Mouse (Mus musculus): ENCODE results near the gene Urod.

The Urod gene

DNA sequence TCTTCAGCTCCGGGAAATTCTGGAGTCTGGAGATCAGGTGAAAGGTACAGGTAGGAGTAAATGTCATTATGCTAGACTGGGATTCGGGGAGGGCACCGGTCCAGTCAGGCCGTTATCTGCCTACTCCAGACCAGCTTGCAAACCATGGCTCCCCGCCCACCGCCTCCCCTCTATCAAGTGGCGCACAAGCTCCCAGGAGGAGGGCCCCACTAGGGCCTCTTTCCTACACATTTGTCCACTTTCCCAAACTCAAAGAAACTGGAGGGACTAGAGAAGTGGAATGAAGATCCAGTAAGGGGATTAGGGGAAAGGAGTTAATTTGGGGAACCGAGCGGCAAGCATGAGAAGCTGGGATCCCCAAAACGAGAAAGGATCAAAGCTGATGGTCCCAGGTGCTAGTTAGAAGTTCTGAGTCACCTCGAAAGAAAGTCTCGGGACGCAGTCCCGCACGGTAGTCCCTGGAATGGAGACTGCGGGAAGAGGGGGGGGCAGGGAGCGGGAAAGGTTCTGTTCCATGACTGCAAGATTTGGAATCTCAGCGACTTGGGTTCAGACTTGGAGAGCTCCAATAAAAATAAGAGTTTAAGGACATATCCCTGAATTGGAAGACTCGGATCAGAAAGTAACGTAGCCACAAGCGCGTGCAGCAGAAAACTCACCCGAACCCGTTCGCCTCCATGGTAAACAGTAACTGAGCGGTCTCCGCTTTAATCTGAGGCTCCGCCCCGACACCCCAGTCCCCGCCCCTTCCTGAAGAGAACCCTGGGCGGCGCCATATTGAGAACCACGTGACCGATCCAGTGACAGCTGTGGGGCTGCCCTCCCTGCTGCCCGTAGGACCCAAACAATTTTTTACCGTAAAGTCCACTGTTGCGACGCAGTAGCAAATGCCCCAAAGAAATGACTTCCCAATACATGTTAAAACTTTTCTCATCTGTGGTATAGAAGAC lies at the start of gene Urod:
Gene Urod (minus strand): TSS at position 742 of the 950 bp plus-strand sequence.
- in situ Hi-C loops (cut with MseI, MboI): loop anchor here (5.0 kb wide), 2 partner anchors 162 to 167 kb away; no protein-coding TSS in a partner anchor

- in situ Hi-C loops (cut with MseI, MboI): no loop called here
Observed at GRCm38 (mm10) chr4:117041283-117041721, 47.1 kb upstream of the Urod start.

DNA sequence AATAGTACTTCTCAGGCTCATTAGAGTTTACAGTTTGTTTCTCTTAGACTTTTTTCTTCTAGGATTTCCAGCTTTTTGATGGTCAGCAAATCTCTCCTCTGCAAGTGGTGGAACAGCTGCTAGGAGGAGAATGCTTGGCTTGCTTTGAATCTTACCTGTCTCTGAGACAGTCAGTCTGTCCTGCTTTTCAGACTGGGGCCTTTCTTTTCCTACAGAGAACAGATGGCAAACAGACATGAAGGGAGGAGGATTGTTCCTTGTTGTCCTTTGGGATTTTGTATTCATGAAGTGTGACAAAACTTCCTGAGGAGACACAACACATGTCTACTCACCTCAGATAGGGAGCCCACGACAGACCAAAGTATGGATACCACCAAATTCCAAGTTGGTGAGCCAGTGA lies 46.6 kb upstream of the Urod start:
- in situ Hi-C loops (cut with MseI, MboI): no loop called here

GRCm38 (mm10) chr4:117039925-117040687 lies 45.9 kb upstream of the Urod start:
- in situ Hi-C loops (cut with MseI, MboI): no loop called here

DNA sequence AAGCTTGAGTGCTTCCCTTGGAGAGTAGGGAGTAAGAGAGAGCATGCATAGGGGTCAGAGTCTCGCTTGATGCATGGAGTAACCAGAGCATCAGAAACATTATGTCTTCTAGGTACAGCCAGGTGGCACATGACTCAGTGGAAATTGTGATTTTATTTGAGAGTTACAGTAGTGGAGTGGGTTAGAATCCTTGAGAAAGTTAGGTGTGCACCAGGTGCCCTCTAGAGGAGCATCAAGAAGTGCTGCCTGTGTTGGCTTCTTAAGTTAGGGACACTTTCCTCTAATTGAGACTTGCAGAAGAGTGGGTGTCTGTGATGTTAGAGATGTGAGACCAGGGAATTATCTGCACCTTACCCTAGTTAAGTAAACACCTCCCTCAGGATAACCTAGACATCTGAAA lies 36.9 kb upstream of the Urod start:
- in situ Hi-C loops (cut with MseI, MboI): no loop called here

GRCm38 (mm10) chr4:117023469-117023868 lies 29.3 kb upstream of the Urod start:
- in situ Hi-C loops (cut with MseI, MboI): no loop called here

DNA sequence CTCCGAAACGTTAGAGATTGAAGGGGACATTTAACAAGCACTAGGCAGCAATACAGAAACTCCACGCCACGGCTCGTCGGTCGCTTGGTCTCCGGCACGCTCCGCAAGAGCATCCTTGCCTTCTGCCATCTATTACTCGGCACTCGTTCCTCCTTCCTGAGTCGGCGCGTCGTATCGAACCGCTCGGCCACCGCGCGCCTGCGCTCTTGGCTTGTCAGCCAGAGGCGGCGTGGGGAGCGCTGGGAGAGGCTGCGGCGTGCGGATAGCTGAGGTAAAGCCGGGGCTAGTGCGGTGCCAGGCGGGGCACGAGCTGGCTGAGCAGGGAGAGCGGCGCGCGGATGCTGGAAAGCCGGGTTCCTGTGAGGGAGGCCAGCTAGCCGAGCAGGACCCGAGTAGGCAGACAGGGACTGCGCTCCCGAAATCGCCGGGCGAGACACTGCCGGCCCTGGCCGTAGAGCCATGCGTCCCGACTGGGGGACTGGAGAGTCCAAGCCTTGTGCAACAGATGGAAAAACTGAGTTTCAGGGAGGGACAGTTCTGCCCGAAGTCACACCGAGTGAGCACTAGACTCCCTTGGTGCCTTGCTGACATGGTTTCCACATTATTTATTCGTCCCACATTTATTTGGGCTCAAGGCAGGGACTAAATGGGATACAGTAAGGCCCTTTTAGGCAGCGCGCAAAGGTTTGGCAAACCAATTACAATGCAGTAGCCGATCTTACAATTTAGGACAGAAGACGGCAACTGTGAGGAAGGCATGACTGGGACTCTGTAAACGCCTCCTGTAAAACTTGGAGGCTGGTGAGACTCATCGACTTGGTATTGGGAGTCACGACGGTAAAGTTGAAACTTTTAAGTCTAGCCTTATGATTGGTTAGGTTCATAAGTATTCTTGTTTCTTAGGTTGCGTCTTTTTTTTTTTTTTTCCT lies 25.3 kb upstream of the Urod start, which contains the start of gene Eif2b3:
Gene Eif2b3 (plus strand): TSS at position 197 of the 929 bp plus-strand sequence.
- in situ Hi-C loops (cut with MseI, MboI): no loop called here

- in situ Hi-C loops (cut with MseI, MboI): no loop called here
Observed at GRCm38 (mm10) chr4:117018327-117018726, 24.1 kb upstream of the Urod start.

DNA sequence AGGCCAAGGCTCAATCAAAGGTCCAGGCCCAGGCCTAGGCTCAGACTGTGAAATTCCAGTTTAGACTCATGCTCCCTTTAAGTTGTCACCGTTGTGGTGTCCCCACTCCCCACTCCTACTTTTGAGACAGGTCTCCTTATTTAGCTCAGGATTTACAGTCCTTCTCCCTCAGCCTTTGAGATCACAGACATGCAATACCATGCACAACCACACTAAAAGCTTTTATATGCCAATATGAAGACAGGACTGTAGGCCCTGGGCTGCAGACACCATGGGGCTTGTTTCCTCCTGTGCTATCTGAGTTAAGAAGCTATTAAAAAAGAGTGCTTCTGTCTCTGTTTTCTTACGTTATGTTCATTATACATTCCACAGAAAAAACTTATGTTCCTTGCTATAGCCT lies 23.5 kb upstream of the Urod start:
- in situ Hi-C loops (cut with MseI, MboI): no loop called here

DNA sequence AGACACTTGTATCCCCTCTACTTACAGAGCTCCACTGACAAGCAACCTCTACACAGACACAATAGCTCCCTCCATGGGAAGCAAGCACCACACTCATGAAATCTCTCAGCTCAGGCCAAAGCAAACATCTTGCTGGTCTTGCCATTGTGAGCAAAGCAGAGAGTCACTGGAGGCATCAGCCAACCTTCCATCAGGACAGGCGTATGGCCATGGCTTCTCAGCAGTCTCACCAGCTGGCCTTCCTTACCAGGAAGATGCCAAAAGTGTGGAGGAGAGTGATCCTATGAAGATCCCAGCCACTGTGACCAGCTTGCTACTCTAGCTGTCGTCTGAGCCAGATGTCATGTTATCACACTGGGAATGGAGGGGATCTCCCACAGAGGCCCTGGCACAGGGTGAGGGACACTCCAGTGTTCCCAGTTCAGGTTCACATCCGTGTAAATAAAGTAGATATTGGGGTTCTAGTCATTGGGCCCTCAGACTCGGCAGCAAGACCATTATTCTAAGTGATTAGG lies 20.7 kb upstream of the Urod start:
- in situ Hi-C loops (cut with MseI, MboI): no loop called here

DNA sequence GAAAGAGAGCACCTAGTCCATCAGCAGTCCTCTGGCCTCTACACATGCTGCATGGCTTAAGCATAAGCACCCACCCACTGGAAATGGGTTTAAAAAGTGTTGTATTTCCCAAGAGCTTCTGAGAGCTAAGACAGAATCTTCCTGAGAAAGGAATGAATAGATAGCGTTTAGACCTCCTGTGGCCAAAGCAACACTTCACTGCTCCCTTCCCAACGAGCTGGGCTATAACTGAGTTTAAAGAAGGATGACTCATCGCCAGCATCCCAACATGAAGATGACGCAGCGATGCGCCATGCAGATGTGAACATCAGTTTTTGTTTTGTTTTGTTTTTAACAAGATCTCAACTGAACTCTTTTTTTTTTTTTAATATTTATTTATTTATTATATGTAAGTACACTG lies 19.4 kb upstream of the Urod start:
- in situ Hi-C loops (cut with MseI, MboI): no loop called here

DNA sequence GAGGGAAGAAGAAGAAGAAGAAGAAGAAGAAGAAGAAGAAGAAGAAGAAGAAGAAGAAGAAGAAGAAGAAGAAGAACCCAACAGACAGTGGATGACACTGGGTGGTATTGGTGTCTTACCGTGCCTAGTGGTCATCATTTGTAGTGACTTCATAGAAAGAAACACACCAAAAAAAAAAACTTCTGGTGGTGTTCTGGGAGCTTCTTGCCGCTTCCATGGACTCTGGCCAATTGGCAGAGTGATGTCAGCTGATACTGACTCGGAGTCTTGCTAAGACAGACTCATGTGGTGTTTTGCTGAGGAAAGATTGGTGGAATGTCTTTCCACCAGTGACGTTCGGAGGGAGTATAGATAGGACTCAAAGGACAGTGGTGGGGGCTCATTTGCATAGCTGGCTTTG lies 16.0 kb upstream of the Urod start:
- in situ Hi-C loops (cut with MseI, MboI): no loop called here

DNA sequence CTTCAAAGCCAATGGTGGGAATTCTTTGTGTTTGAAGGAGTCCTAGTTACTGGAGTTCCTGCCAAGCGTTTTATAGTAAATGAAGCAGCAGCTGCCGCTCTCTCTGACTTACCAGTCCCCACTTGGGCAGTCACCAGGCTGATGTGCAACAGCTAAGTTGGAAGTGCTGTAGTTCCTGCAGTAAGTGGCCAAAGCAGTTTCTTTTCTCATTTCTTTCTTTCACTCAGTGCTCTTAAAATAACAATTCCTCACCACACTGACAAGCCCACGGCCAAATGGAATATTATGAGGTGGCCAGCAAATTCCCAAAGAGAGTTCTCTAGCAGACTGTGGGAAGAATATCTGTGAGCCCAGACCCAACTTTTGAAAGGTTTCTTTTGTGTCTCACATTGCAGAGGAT lies 12.8 kb upstream of the Urod start:
- in situ Hi-C loops (cut with MseI, MboI): no loop called here

GRCm38 (mm10) chr4:117005611-117006400 lies 11.6 kb upstream of the Urod start:
- in situ Hi-C loops (cut with MseI, MboI): no loop called here

- in situ Hi-C loops (cut with MseI, MboI): no loop called here
Observed at GRCm38 (mm10) chr4:117004649-117005048, 10.4 kb upstream of the Urod start.

GRCm38 (mm10) chr4:117002543-117003521 lies 8.6 kb upstream of the Urod start:
- in situ Hi-C loops (cut with MseI, MboI): no loop called here

- in situ Hi-C loops (cut with MseI, MboI): no loop called here
Observed at GRCm38 (mm10) chr4:117001957-117002356, 7.7 kb upstream of the Urod start.

DNA sequence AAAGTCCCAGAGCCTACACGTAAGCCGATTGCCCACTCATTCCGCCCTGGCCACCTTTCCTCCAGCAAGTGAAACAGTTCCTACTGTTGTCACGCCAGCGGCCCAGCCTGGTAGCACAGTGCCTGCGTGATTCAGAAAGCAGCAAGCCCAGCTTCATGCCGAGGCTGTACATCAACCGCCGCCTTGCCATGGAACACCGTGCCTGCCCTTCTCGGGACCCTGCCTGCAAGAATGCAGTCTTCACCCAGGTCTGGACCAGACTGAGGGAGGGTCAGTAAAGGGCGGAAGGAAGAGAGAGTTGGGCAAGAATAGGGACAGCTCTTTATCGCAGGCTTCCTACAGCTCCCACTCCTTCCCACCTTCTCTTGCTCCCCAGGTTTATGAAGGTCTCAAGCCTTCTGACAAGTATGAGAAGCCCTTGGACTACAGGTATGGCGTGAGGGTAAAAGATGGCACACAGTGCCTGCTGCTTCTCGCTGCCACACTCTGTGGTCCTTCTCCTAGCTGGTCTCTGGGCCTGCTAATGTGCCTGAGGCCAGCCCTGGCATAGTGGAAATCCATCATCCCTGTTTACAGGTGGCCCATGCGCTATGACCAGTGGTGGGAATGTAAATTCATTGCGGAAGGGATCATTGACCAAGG lies 5.4 kb upstream of the Urod start:
- in situ Hi-C loops (cut with MseI, MboI): no loop called here

GRCm38 (mm10) chr4:116995798-116996135 lies 1.6 kb upstream of the Urod start:
- in situ Hi-C loops (cut with MseI, MboI): no loop called here
